Mouse (Mus musculus): ENCODE measurements around the gene Gpr84. TPM values are rescaled to one million over a fixed set of nuclear protein-coding genes. Genes with fewer than 3 reads are reported as not detected.

The Gpr84 gene
- not detected for polyA plus RNA-seq (2014; fragmentation: Illumina TruSeq; extraction: RNeasy Lipid Tissue Mini Kit (QIAGEN cat#74804); ENCODE audit: low read depth, low replicate concordance)

DNA sequence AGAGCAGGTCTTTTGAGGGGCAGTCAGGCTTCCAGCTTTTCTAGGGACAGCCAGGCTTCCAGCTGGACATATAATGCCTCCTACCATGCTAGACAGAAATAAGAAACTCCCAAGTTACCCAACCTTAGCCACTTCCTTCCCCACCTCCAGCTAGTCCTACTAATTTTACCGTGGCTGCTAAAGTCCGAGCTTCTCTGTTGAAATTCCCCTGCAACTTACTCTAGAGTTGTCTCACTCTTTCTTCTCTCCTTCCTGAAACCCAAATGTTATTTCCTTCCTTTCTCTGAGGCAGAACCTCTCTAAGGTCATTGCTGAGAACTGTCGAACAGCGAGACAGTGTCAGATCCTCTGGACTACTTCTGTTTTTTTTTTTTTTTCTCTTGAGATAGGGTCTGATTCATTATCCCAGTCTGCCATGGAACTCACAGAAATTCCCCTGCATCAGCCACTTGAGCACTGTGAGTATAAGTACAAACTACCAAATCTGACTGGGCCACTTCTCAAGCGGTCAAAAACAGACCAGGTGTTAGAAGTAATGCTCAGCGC is at the start of gene Gpr84:
Gene Gpr84 (minus strand): TSS at position 248 of the 546 bp plus-strand sequence.

DNA sequence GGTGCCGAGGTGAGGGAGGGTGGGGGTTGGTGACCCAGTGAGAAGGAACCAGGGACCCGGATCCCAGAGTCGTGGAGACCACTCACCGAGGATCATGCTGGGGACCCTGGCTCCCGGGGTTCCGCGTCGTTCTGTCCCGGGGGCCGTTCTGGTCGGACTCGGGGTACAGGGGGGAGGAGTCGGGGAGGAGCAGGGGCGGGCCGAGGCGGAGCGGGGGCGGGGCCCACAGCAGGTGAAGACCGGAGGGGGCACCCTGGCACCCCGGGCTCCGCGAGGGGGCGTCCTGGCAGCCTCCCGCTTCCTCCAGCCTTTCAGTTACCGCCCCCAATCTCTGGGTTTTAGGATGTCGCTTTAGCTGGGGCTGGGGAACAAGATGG is 29.5 kb upstream of the Gpr84 start, which contains the start of gene Zfp385a:
Gene Zfp385a (minus strand): TSS at position 133 of the 377 bp plus-strand sequence.

GRCm38 (mm10) chr15:103272419-103273279 is 37.8 kb downstream of the Gpr84 start, which contains the start of gene Copz1:
Gene Copz1 (plus strand): TSS chr15:103272714.

Other genes with a start within 250 kb of the Gpr84 start
- gene Smug1, start 143.5 kb downstream of the Gpr84 start, polyA plus RNA-seq (2014; fragmentation: Illumina TruSeq; extraction: RNeasy Lipid Tissue Mini Kit (QIAGEN cat#74804); ENCODE audit: low read depth, low replicate concordance), result 6.6 TPM
- gene Cbx5, start 70.8 kb downstream of the Gpr84 start, polyA plus RNA-seq (2014; fragmentation: Illumina TruSeq; extraction: RNeasy Lipid Tissue Mini Kit (QIAGEN cat#74804); ENCODE audit: low read depth, low replicate concordance), result 21.6 TPM
- 106 TPM for gene Hnrnpa1, start 70.2 kb downstream of the Gpr84 start, polyA plus RNA-seq (2014; fragmentation: Illumina TruSeq; extraction: RNeasy Lipid Tissue Mini Kit (QIAGEN cat#74804); ENCODE audit: low read depth, low replicate concordance)
- gene Nfe2, start 52.2 kb downstream of the Gpr84 start, polyA plus RNA-seq (2014; fragmentation: Illumina TruSeq; extraction: RNeasy Lipid Tissue Mini Kit (QIAGEN cat#74804); ENCODE audit: low read depth, low replicate concordance), result 0.98 TPM
- gene Copz1, start 37.9 kb downstream of the Gpr84 start, polyA plus RNA-seq (2014; fragmentation: Illumina TruSeq; extraction: RNeasy Lipid Tissue Mini Kit (QIAGEN cat#74804); ENCODE audit: low read depth, low replicate concordance), result 108 TPM
- not detected for gene Zfp385a, start 29.5 kb upstream of the Gpr84 start, polyA plus RNA-seq (2014; fragmentation: Illumina TruSeq; extraction: RNeasy Lipid Tissue Mini Kit (QIAGEN cat#74804); ENCODE audit: low read depth, low replicate concordance)
- gene Itga5, start 56.2 kb upstream of the Gpr84 start, polyA plus RNA-seq (2014; fragmentation: Illumina TruSeq; extraction: RNeasy Lipid Tissue Mini Kit (QIAGEN cat#74804); ENCODE audit: low read depth, low replicate concordance), result 2.1 TPM
- gene Gtsf1, start 119.9 kb upstream of the Gpr84 start, polyA plus RNA-seq (2014; fragmentation: Illumina TruSeq; extraction: RNeasy Lipid Tissue Mini Kit (QIAGEN cat#74804); ENCODE audit: low read depth, low replicate concordance), result not detected
- gene Gtsf2, start 137.9 kb upstream of the Gpr84 start, polyA plus RNA-seq (2014; fragmentation: Illumina TruSeq; extraction: RNeasy Lipid Tissue Mini Kit (QIAGEN cat#74804); ENCODE audit: low read depth, low replicate concordance), result not detected
- gene Nckap1l, start 143.2 kb upstream of the Gpr84 start, polyA plus RNA-seq (2014; fragmentation: Illumina TruSeq; extraction: RNeasy Lipid Tissue Mini Kit (QIAGEN cat#74804); ENCODE audit: low read depth, low replicate concordance), result 2.5 TPM
- 0.08 TPM for gene Pde1b, start 192.4 kb upstream of the Gpr84 start, polyA plus RNA-seq (2014; fragmentation: Illumina TruSeq; extraction: RNeasy Lipid Tissue Mini Kit (QIAGEN cat#74804); ENCODE audit: low read depth, low replicate concordance)
- gene Ppp1r1a, start 227.4 kb upstream of the Gpr84 start, polyA plus RNA-seq (2014; fragmentation: Illumina TruSeq; extraction: RNeasy Lipid Tissue Mini Kit (QIAGEN cat#74804); ENCODE audit: low read depth, low replicate concordance), result not detected

Measured in liver, adult 10 weeks (tissue).